8 mouse cellular contexts compared by ENCODE assay signal in the genomic region with DNA sequence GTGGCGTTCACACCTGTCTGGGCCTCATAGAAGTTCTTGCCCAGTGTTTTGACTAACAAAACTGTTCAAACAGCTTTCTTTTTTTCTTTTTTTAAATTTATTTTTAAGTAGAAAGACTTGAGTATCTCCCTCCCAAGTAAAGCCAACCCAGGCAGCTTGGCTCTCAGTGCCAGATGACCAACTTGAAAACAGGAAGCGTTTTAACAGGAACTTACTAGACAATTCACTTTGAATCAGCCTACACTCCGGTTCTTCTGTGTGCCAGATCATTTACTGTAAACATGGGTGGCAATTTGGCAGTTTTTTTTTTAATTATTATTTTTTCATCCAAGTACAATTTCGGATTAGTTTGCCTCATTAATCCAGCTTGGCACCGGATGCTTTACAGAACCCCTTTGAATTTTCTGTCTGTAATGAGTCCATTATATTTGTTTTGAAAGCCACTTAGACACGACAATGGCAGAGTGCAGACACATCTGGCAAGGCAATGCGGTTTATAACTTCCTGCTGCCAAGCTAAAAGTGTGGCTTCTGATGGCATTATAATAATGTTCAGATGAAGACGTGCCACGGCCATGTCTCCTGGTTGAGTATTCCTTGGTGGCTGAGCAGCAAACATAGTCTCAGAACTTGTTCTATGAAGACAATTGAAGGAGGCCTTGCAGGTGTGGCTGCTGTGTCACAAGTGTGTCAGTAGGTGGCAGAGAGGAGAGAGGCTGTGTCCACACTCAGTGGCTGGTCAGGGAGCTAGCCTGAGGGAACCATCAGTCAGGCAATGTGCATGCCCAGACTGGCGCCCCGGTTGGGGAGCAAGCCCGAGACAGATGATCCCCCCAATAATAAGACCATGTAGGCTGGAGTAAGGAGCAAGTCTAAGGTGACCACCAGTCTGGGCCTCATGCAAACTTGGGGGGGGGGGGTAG. TPM values are rescaled to one million over a fixed set of nuclear protein-coding genes. Genes with fewer than 3 reads are reported as not detected.
A peak's percentile ranks its signal among the peaks of the same experiment; 100 is the strongest.
DNase-seq lines count a peak whose midpoint lies in the region; ATAC-seq and TF ChIP-seq lines count a peak whose summit lies in the region.
"Had no signal": no experiment of that assay in that cellular context is flagged by ENCODE, and none has a peak within 500 bp of the region (broad histone marks: within the 10 kb centered on the region; RNA-seq: fewer than 3 reads in every experiment).

No protein-coding gene starts in this region.

- H3K4me1 ChIP-seq in intestine, postnatal 0 days (replicated peaks; ENCODE audit: control insufficient read depth, insufficient read depth, low read length): no peaks in the 10 kb centered on the region
- no peaks in the 10 kb centered on the region for H3K4me1 ChIP-seq in intestine, embryonic 15.5 days (replicated peaks)
- H3K4me1 ChIP-seq in G1E (ENCODE audit: insufficient read depth, low read depth, low read length): peaks cover 46% of the 10 kb centered on the region
- peaks cover 10% of the 10 kb centered on the region for H3K4me1 ChIP-seq in bone marrow macrophage, adult 2 months (ENCODE audit: control insufficient read depth, insufficient read depth, low read length)
- H3K4me1 ChIP-seq in liver, embryonic 13.5 days (replicated peaks): no peaks in the 10 kb centered on the region; the same call in 1 of the 2 replicates
- H3K4me1 ChIP-seq: lung, embryonic 15.5 days had no signal

- no peak overlapping the region for H3K4me3 ChIP-seq in intestine, postnatal 0 days (ENCODE audit: low read depth, low read length)
- H3K4me3 ChIP-seq in intestine, embryonic 15.5 days (replicated peaks): no peak overlapping the region
- no peak overlapping the region for H3K4me3 ChIP-seq in G1E (ENCODE audit: low read depth, low read length)
- H3K4me3 ChIP-seq in bone marrow macrophage, adult 2 months (ENCODE audit: insufficient read depth, low read length): no peak overlapping the region
- no peak overlapping the region for H3K4me3 ChIP-seq in liver, embryonic 13.5 days (replicated peaks)
- H3K4me3 ChIP-seq: lung, embryonic 15.5 days had no signal

- TF ChIP-seq CTCF in intestine, postnatal 0 days (IDR thresholded peaks at IDR 0.05; ENCODE audit: low read depth): peak; percentile 67
- peak; percentile 45 for TF ChIP-seq CTCF in G1E (IDR thresholded peaks at IDR 0.05; ENCODE audit: low read depth, low read length)
- no peak for TF ChIP-seq CTCF in bone marrow macrophage, adult 2 months (IDR thresholded peaks at IDR 0.05; ENCODE audit: low read depth, low read length)

- DNase-seq in G1E (ENCODE audit: low spot score): no peak
- DNase-seq in liver, embryonic 13.5 days: no peak
- no peak for DNase-seq in layer of hippocampus, adult 18-20 months (ENCODE audit: low spot score in 2 of 2)
- DNase-seq in layer of hippocampus, postnatal 10 days (ENCODE audit: low spot score in 2 of 2): no peak

- no peaks in the 10 kb centered on the region for H3K9me3 ChIP-seq in intestine, postnatal 0 days (ENCODE audit: control insufficient read depth)
- H3K9me3 ChIP-seq in intestine, embryonic 15.5 days: no peaks in the 10 kb centered on the region
- peaks cover 6% of the 10 kb centered on the region for H3K9me3 ChIP-seq in G1E (replicated peaks)
- no peaks in the 10 kb centered on the region for H3K9me3 ChIP-seq in liver, embryonic 13.5 days (replicated peaks)
- H3K9me3 ChIP-seq: lung, embryonic 15.5 days had no signal

- H3K9ac ChIP-seq in intestine, postnatal 0 days (ENCODE audit: low read depth, low read length): no peak overlapping the region
- no peak overlapping the region for H3K9ac ChIP-seq in intestine, embryonic 15.5 days
- no peak overlapping the region for H3K9ac ChIP-seq in liver, embryonic 13.5 days
- H3K9ac ChIP-seq: lung, embryonic 15.5 days had no signal

- no peak overlapping the region for H3K27ac ChIP-seq in intestine, postnatal 0 days (ENCODE audit: low read depth, low read length)
- H3K27ac ChIP-seq in intestine, embryonic 15.5 days: no peak overlapping the region
- peak overlapping the region; percentile 29 for H3K27ac ChIP-seq in bone marrow macrophage, adult 2 months (ENCODE audit: insufficient read depth, low read depth, low read length)
- H3K27ac ChIP-seq in liver, embryonic 13.5 days: no peak overlapping the region
- H3K27ac ChIP-seq: lung, embryonic 15.5 days had no signal

- ATAC-seq in intestine, postnatal 0 days: 0 out of 2 replicates have a peak, but pooled peaks have one; percentile 8
- ATAC-seq in intestine, embryonic 15.5 days: no peak
- peak; percentile 51; the same call in 1 of the 2 replicates for ATAC-seq in G1E (ENCODE audit: extremely low read depth, insufficient number of reproducible peaks, low FRiP score, poor library complexity, severe bottlenecking)
- ATAC-seq in liver, embryonic 13.5 days (ENCODE audit: low read depth): peak; percentile 47; the same call in 1 of the 2 replicates

- H3K4me2 ChIP-seq in intestine, postnatal 0 days (replicated peaks; ENCODE audit: low read depth): no peak overlapping the region
- no peak overlapping the region for H3K4me2 ChIP-seq in intestine, embryonic 15.5 days (replicated peaks)
- H3K4me2 ChIP-seq in liver, embryonic 13.5 days: no peak overlapping the region
- H3K4me2 ChIP-seq: lung, embryonic 15.5 days had no signal

- no peak for TF ChIP-seq POLR2A in bone marrow macrophage, adult 2 months (IDR thresholded peaks at IDR 0.05; ENCODE audit: borderline replicate concordance, low read depth, low read length)

- H3K27me3 ChIP-seq in intestine, postnatal 0 days (replicated peaks; ENCODE audit: control insufficient read depth, insufficient read depth, low read length): no peaks in the 10 kb centered on the region
- H3K27me3 ChIP-seq in intestine, embryonic 15.5 days (replicated peaks): no peaks in the 10 kb centered on the region
- no peaks in the 10 kb centered on the region for H3K27me3 ChIP-seq in G1E (ENCODE audit: insufficient read depth, low read length)
- H3K27me3 ChIP-seq in liver, embryonic 13.5 days: no peaks in the 10 kb centered on the region
- H3K27me3 ChIP-seq: lung, embryonic 15.5 days had no signal

- 82% methylated on average over 12 of the region's 12 CpGs for WGBS in intestine, postnatal 0 days
- 78% methylated on average over 12 of the region's 12 CpGs for WGBS in intestine, embryonic 15.5 days
- WGBS in liver, embryonic 13.5 days (ENCODE audit: insufficient replicate concordance): 63% methylated on average over 12 of the region's 12 CpGs

- H3K36me3 ChIP-seq in intestine, postnatal 0 days (ENCODE audit: control insufficient read depth, insufficient read depth): no peaks in the 10 kb centered on the region
- no peaks in the 10 kb centered on the region for H3K36me3 ChIP-seq in intestine, embryonic 15.5 days
- peaks cover 12% of the 10 kb centered on the region for H3K36me3 ChIP-seq in G1E (replicated peaks)
- no peaks in the 10 kb centered on the region for H3K36me3 ChIP-seq in liver, embryonic 13.5 days
- H3K36me3 ChIP-seq: lung, embryonic 15.5 days had no signal

RNA-seq across cellular contexts. Expression of gene Cldn10, which starts 12.9 kb away (rescaled TPM):
- polyA plus RNA-seq in intestine, postnatal 0 days (2015; fragmentation: Nextera tagmentation; extraction: Ambion mirVana): 1.5 and 1.7 TPM in 2 replicates
- polyA plus RNA-seq in intestine, embryonic 15.5 days (2015; fragmentation: Nextera tagmentation; extraction: Ambion mirVana): 19.7 and 39.7 TPM in 2 replicates
- total RNA-seq in G1E (2014; fragmentation: Nextera tagmentation): not detected in 2 replicates
- total RNA-seq in G1E (2017): 0.16 TPM in 1 of 2 replicates, not detected in the other
- polyA plus RNA-seq in G1E (2012): not detected in 2 replicates
- polyA plus RNA-seq in bone marrow macrophage, adult 2 months (2012; ENCODE audit: insufficient read depth, insufficient read length, missing spikeins): not detected in 2 replicates
- 0.20 and 0.51 TPM in 2 replicates for polyA plus RNA-seq in liver, embryonic 13.5 days (2015; fragmentation: Nextera tagmentation; extraction: Ambion mirVana)
- 10 to 100 TPM; 32.6 to 39.8 TPM for total RNA-seq in layer of hippocampus, adult 18-20 months (2021)
- total RNA-seq in layer of hippocampus, postnatal 10 days (2021): 10 to 100 TPM; 16.6 to 19.4 TPM
